Mouse (Mus musculus) hindbrain, embryonic 16.5 days (tissue): Measurements from ENCODE around the gene Ercc6. TPM values are rescaled to one million over a fixed set of nuclear protein-coding genes. Genes with fewer than 3 reads are reported as not detected.

Experiments
- ATAC-seq: fragments of 200-750 bp; cut with Nextera tagmentation; 2 replicates; pipeline ENCODE4 v1.8.0; 2017; ENCODE audit warnings: moderate TSS enrichment, moderate library complexity
- H3K27ac ChIP-seq: fragments of 300-500 bp; sonication (generic); 2 replicates; pipeline ENCODE4 v1.5.1; 2014; ENCODE audit warnings: low read depth, mild to moderate bottlenecking, control low read depth, low read length, moderate library complexity
- H3K27me3 ChIP-seq: fragments of 300-500 bp; sonication (generic); replicated peaks from 2 replicates; pipeline ENCODE4 v1.6.1; 2014; ENCODE audit warnings: low read length; ENCODE audit not compliant: control insufficient read depth, insufficient read depth
- H3K36me3 ChIP-seq: fragments of 300-500 bp; sonication (generic); 2 replicates; pipeline ENCODE4 v1.6.1; 2014; ENCODE audit warnings: mild to moderate bottlenecking, low read length, moderate library complexity, mixed read lengths; ENCODE audit not compliant: control insufficient read depth, insufficient read depth
- H3K4me1 ChIP-seq: fragments of 300-500 bp; sonication (generic); 2 replicates; pipeline ENCODE4 v1.6.1; 2014; ENCODE audit warnings: low read depth, low read length; ENCODE audit not compliant: control insufficient read depth, insufficient read depth
- H3K4me2 ChIP-seq: fragments of 300-500 bp; sonication (generic); 2 replicates; pipeline ENCODE4 v1.6.1; 2014; ENCODE audit warnings: mild to moderate bottlenecking, low read length, control low read depth, moderate library complexity
- H3K4me3 ChIP-seq: fragments of 300-500 bp; sonication (generic); 2 replicates; pipeline ENCODE4 v1.5.1; 2014; ENCODE audit warnings: mild to moderate bottlenecking, low read length, control low read depth, moderate library complexity
- H3K9ac ChIP-seq: fragments of 300-500 bp; sonication (generic); 2 replicates; pipeline ENCODE4 v1.6.1; 2014; ENCODE audit warnings: low read depth, mild to moderate bottlenecking, control low read depth, low read length, moderate library complexity
- H3K9me3 ChIP-seq: fragments of 300-500 bp; sonication (generic); 2 replicates; pipeline ENCODE4 v1.6.1; 2014; ENCODE audit warnings: mild to moderate bottlenecking, low read length, moderate library complexity; ENCODE audit not compliant: control insufficient read depth
- WGBS: fragments of 180-500 bp; shearing (Covaris S2); extraction: QIAGEN DNeasy Blood & Tissue Kit; methylation state at CpG from one replicate; pipeline ENCODE4 v1.1.7; 2014; 5-methylcytosine and 5-hydroxymethylcytosine counted together
- polyA plus RNA-seq: library from polyadenylated mRNA; unstranded; fragments of >200 nt; fragmentation: Nextera tagmentation; extraction: Ambion mirVana; gene quantifications from 2 replicates; pipeline ENCODE4 v1.2.1, GENCODE M21; 2015

Gene Ercc6
- polyA plus RNA-seq, 1 experiment from 2014 or later = 24.2 TPM

GRCm38 (mm10) chr14:32509443-32509961 is 3.8 kb upstream of the Ercc6 start:
- Histone ChIP-seq H3K27me3 (no peaks in the 10 kb centered on the region), H3K9me3 (no peaks in the 10 kb centered on the region), H3K4me1 (peaks cover 8% of the 10 kb centered on the region), H3K9ac (no peak overlapping the region), H3K27ac (no peak overlapping the region), H3K4me2 (no peak overlapping the region), H3K4me3 (no peak overlapping the region), H3K36me3 (no peaks in the 10 kb centered on the region)
- WGBS = 90% methylated on average over 6 of the region's 6 CpGs
- no peak for ATAC-seq

DNA sequence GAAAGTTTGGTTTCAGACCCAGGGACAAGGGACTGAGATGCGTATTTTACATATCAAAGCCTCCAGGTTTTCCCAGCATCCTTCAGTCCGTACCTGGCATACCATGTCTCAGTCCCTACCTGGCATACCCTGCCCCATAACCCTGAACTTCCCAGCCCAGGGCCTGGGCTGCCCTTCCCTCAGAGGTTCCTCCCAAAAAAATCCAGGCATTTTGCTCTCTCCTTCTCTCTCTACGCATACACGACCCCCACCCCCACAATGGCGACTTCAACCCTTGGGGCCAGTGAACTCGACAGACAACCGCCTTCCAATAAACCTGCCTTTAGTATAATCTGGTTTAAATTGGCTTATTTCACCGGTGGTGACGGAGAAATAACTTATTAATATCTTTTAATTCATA is 409 bp upstream of the Ercc6 start:
- WGBS = 32% methylated on average over 9 of the region's 9 CpGs

GRCm38 (mm10) chr14:32516086-32516485 is 2.8 kb downstream of the Ercc6 start:
- no peaks in the 10 kb centered on the region for H3K27me3 ChIP-seq
- no peak overlapping the region for H3K9ac ChIP-seq
- H3K4me2 ChIP-seq = no peak overlapping the region
- H3K4me3 ChIP-seq = no peak overlapping the region
- H3K9me3 ChIP-seq = no peaks in the 10 kb centered on the region
- peaks cover 14% of the 10 kb centered on the region for H3K4me1 ChIP-seq
- H3K27ac ChIP-seq = no peak overlapping the region
- ATAC-seq = no peak
- peaks cover 20% of the 10 kb centered on the region for H3K36me3 ChIP-seq
- WGBS = 76% methylated on average over 1 of the region's 1 CpGs

More for the DNA sequence above, 409 bp upstream of the Ercc6 start:
- H3K9ac ChIP-seq = peak overlapping the region; percentile 83
- peaks cover 9% of the 10 kb centered on the region for H3K36me3 ChIP-seq
- H3K4me1 ChIP-seq = peaks cover 14% of the 10 kb centered on the region
- H3K27ac ChIP-seq = no peak overlapping the region; the same call in 1 of the 2 replicates
- H3K4me2 ChIP-seq = peak overlapping the region; percentile 82
- H3K9me3 ChIP-seq = no peaks in the 10 kb centered on the region
- H3K4me3 ChIP-seq = peak overlapping the region; percentile 76
- ATAC-seq = peak; percentile 35; the same call in 1 of the 2 replicates
- H3K27me3 ChIP-seq = no peaks in the 10 kb centered on the region

DNA sequence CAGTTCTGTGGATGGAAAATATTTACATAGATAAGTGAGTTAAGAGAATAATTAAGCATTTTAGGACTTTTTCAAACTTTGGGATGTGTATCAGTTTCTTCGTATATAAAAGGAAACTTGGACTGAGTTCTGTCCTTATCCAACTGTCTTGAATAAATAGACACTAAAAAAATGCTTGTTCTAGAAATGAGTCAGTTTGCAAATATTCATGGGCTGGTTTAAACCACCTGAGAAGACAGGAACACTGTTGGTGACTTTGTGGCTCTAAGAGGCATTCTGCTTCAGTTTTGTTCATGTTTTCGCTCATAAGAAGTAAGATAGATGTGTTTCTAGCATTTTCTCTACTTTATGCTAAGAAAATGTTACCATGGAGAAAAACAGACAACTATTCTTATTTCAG is 5.2 kb downstream of the Ercc6 start:
- no peak for ATAC-seq
- H3K36me3 ChIP-seq = peaks cover 22% of the 10 kb centered on the region
- no peak overlapping the region for H3K9ac ChIP-seq
- WGBS = 98% methylated on average over 2 of the region's 2 CpGs
- no peak overlapping the region for H3K4me3 ChIP-seq
- no peaks in the 10 kb centered on the region for H3K9me3 ChIP-seq
- H3K4me1 ChIP-seq = peaks cover 11% of the 10 kb centered on the region
- H3K27me3 ChIP-seq = no peaks in the 10 kb centered on the region
- no peak overlapping the region for H3K27ac ChIP-seq
- H3K4me2 ChIP-seq = no peak overlapping the region

DNA sequence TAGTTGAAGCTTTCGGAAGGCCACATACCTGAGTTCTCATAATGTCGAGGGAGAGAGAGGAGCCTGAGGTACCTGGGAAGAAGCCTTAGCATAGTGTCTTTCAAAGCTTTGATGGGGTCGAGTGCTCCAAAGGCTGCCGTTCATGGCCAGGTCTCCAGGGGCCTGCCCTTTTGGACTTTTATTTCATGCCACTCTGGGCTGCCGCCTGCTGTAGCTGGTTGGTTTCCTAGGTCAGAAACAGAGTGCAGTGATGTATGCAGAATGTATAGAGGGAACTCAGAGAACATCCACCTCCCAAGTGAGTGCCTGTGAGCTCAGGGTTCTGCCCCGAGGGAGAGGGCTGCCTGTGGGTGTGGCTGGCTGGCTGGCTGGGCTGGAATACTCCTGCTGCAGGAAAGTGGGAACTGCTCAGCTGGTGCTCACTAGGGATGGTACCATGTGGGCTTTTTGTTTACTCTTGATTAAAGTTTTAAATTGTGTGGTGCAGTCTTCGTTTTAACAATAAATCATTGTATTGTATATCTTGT is 7.1 kb downstream of the Ercc6 start:
- no peaks in the 10 kb centered on the region for H3K4me1 ChIP-seq
- WGBS = 76% methylated on average over 7 of the region's 7 CpGs
- no peak overlapping the region for H3K27ac ChIP-seq
- H3K9me3 ChIP-seq = no peaks in the 10 kb centered on the region
- H3K27me3 ChIP-seq = no peaks in the 10 kb centered on the region
- no peak overlapping the region for H3K4me3 ChIP-seq
- H3K4me2 ChIP-seq = no peak overlapping the region
- H3K9ac ChIP-seq = no peak overlapping the region
- ATAC-seq = no peak
- peaks cover 24% of the 10 kb centered on the region for H3K36me3 ChIP-seq

DNA sequence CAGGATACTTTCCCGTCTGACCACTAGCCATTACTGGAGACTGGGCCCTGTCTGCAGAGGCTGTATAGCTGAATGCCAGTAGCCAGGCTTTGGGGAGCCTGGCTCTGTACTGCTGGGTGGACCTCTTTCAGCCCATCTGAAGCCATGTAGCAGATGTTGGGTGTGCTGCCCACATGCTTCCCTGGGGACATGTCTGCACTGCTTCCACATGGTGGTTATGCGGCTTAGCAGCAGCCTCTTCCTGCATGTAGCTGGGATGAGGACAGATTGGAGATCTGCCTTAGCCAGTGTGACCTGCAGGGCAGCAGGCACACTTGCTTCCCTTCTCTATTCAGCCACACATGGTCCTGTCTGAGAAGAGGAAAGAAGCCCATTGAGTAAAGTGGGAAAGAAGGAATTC is 9.0 kb downstream of the Ercc6 start:
- no peak for ATAC-seq
- H3K27me3 ChIP-seq = no peaks in the 10 kb centered on the region
- no peak overlapping the region for H3K27ac ChIP-seq
- H3K4me1 ChIP-seq = no peaks in the 10 kb centered on the region
- H3K4me2 ChIP-seq = no peak overlapping the region
- H3K4me3 ChIP-seq = no peak overlapping the region
- no peaks in the 10 kb centered on the region for H3K9me3 ChIP-seq
- 81% methylated on average over 2 of the region's 2 CpGs for WGBS
- H3K9ac ChIP-seq = no peak overlapping the region
- H3K36me3 ChIP-seq = peaks cover 26% of the 10 kb centered on the region

DNA sequence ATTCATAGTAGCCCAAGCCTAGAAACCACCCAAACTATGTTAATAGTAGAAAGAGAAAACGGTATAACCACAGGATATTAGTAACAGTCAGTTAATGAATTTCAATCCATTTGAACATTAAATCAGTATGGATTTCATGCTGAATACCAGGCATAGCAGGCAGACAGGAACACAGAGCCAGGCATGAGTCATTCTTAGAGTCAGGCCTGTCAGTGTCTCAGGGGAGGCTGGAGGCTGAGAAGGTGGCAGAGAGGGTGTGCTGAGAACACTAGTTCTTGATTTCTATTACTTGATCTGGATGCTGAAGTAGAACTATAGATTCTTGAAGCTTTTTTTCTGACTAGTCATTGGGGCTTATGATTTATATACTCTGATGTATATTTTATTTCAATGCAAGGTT is 10.8 kb downstream of the Ercc6 start:
- H3K9me3 ChIP-seq = no peaks in the 10 kb centered on the region
- 95% methylated on average over 1 of the region's 1 CpGs for WGBS
- H3K9ac ChIP-seq = no peak overlapping the region
- ATAC-seq = no peak
- no peaks in the 10 kb centered on the region for H3K27me3 ChIP-seq
- H3K36me3 ChIP-seq = peaks cover 17% of the 10 kb centered on the region
- no peaks in the 10 kb centered on the region for H3K4me1 ChIP-seq
- H3K27ac ChIP-seq = no peak overlapping the region
- no peak overlapping the region for H3K4me3 ChIP-seq
- no peak overlapping the region for H3K4me2 ChIP-seq

DNA sequence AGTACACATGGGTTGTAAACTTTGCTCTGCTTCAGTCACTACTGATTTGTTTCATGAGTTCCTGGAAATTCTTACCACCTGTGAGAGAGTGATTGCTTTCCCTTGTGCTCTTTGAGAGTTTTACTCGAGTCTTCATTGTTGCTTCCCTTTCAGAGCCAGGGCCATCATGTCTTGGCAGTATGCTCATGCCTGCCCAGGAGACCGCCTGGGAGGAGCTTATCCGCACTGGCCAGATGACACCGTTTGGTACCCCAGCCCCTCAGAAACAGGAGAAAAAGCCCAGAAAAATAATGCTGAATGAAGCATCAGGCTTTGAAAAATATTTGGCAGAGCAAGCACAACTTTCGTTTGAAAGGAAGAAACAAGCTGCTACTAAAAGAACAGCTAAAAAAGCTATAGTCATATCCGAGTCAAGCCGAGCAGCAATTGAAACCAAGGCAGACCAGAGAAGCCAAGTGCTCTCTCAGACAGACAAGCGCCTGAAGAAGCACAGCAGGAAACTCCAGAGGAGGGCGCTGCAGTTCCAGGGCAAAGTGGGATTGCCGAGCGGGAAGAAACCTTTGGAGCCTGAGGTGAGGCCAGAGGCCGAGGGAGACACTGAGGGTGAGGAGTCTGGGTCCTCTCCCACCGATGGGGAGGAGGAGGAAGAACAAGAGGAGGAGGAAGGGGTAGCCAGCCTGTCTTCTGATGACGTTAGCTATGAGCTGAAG is 12.8 kb downstream of the Ercc6 start:
- ATAC-seq = 0 out of 2 replicates have a peak, but pooled peaks have one; percentile 48
- no peak overlapping the region for H3K4me2 ChIP-seq
- peaks cover 10% of the 10 kb centered on the region; the same call in 1 of the 2 replicates for H3K36me3 ChIP-seq
- 69% methylated on average over 14 of the region's 14 CpGs for WGBS
- no peaks in the 10 kb centered on the region for H3K9me3 ChIP-seq
- H3K4me1 ChIP-seq = 0 out of 2 replicates have a peak, but pooled peaks cover 2% of the 10 kb centered on the region
- H3K27me3 ChIP-seq = no peaks in the 10 kb centered on the region
- H3K9ac ChIP-seq = no peak overlapping the region
- no peak overlapping the region for H3K4me3 ChIP-seq
- no peak overlapping the region for H3K27ac ChIP-seq

DNA sequence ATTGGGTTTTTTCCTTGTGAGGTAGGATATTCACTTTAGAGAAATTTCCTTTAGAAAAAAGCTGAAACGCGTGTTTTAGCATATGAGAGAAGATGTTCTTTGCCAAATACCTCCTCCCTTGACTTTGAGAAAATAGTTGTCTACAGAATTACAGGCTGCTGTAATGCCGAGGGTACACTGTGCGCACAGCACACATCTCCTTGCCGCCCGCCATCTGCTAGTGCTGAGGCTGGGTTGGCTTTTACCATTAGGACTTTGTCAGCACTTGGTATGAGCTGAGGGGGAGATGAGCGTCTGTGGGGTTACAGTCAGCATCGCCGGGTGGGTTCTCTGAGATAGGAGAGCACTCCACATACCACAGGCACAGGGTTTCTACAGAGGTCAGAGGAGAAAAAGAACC is 13.9 kb downstream of the Ercc6 start:
- Histone ChIP-seq H3K36me3 (peaks cover 10% of the 10 kb centered on the region; the same call in 1 of the 2 replicates), H3K4me1 (peaks cover 8% of the 10 kb centered on the region), H3K9ac (no peak overlapping the region), H3K4me3 (no peak overlapping the region), H3K9me3 (no peaks in the 10 kb centered on the region), H3K4me2 (no peak overlapping the region), H3K27me3 (no peaks in the 10 kb centered on the region), H3K27ac (no peak overlapping the region)
- no peak for ATAC-seq
- WGBS = 95% methylated on average over 9 of the region's 9 CpGs
